8 mouse cellular contexts compared by ENCODE assay signal in genomic region chr16:77015380-77016346, GRCm38 (mm10). TPM values are rescaled to one million over a fixed set of nuclear protein-coding genes. Genes with fewer than 3 reads are reported as not detected.
A peak's percentile ranks its signal among the peaks of the same experiment; 100 is the strongest.
DNase-seq lines count a peak whose midpoint lies in the region; ATAC-seq lines count a peak whose summit lies in the region.

No protein-coding gene starts in this region.

- H3K9ac ChIP-seq in kidney, embryonic 16.5 days (replicated peaks; ENCODE audit: low read length), result no peak overlapping the region
- no peak overlapping the region for H3K9ac ChIP-seq in embryonic facial prominence, embryonic 14.5 days (ENCODE audit: low read depth, low read length)

- 58% methylated on average over 4 of the region's 4 CpGs for WGBS in kidney, embryonic 16.5 days
- WGBS in embryonic facial prominence, embryonic 14.5 days, result 48% methylated on average over 4 of the region's 4 CpGs
- 68% methylated on average over 4 of the region's 4 CpGs for WGBS in limb, embryonic 10.5 days

- no peaks in the 10 kb centered on the region for H3K9me3 ChIP-seq in kidney, embryonic 16.5 days (ENCODE audit: low read length)
- no peaks in the 10 kb centered on the region for H3K9me3 ChIP-seq in embryonic facial prominence, embryonic 14.5 days (ENCODE audit: control insufficient read depth, low read length)
- no peaks in the 10 kb centered on the region for H3K9me3 ChIP-seq in limb, embryonic 10.5 days (replicated peaks)

- no peak for DNase-seq in kidney, postnatal 14 days
- DNase-seq in embryonic facial prominence, embryonic 14.5 days (ENCODE audit: low spot score), result no peak
- DNase-seq in limb, embryonic 10.5 days (ENCODE audit: low spot score), result no peak
- peak; percentile 67 for DNase-seq in naive thymus-derived CD4-positive, alpha-beta T cell, adult 2 months (ENCODE audit: low read depth)
- DNase-seq in cerebellum, adult 18-20 months, result no peak
- no peak for DNase-seq in ovary, adult 18-20 months (ENCODE audit: low spot score)
- no peak for DNase-seq in cerebellum, postnatal 10 days

- peaks cover 31% of the 10 kb centered on the region for H3K4me1 ChIP-seq in kidney, embryonic 16.5 days (ENCODE audit: insufficient read depth, low read length)
- peaks cover 24% of the 10 kb centered on the region for H3K4me1 ChIP-seq in embryonic facial prominence, embryonic 14.5 days (ENCODE audit: control insufficient read depth, insufficient read depth, low read length)
- peaks cover 35% of the 10 kb centered on the region for H3K4me1 ChIP-seq in limb, embryonic 10.5 days

- H3K4me3 ChIP-seq in kidney, embryonic 16.5 days (ENCODE audit: low read length), result peak overlapping the region; percentile 79
- peak overlapping the region; percentile 91 for H3K4me3 ChIP-seq in embryonic facial prominence, embryonic 14.5 days (ENCODE audit: low read depth, low read length)
- H3K4me3 ChIP-seq in limb, embryonic 10.5 days, result peak overlapping the region; percentile 85

- H3K36me3 ChIP-seq in kidney, embryonic 16.5 days (ENCODE audit: insufficient read depth, low read length), result no peaks in the 10 kb centered on the region
- H3K36me3 ChIP-seq in embryonic facial prominence, embryonic 14.5 days (ENCODE audit: control insufficient read depth, insufficient read depth, low read length), result no peaks in the 10 kb centered on the region
- no peaks in the 10 kb centered on the region for H3K36me3 ChIP-seq in limb, embryonic 10.5 days

- H3K27me3 ChIP-seq in kidney, embryonic 16.5 days (ENCODE audit: insufficient read depth, low read length), result no peaks in the 10 kb centered on the region
- no peaks in the 10 kb centered on the region for H3K27me3 ChIP-seq in embryonic facial prominence, embryonic 14.5 days (replicated peaks; ENCODE audit: control insufficient read depth, insufficient read depth, low read length)
- no peaks in the 10 kb centered on the region for H3K27me3 ChIP-seq in limb, embryonic 10.5 days (ENCODE audit: low read depth, poor library complexity, severe bottlenecking)

- no peak for ATAC-seq in kidney, embryonic 16.5 days (ENCODE audit: low FRiP score, low TSS enrichment)
- ATAC-seq in embryonic facial prominence, embryonic 14.5 days (ENCODE audit: low read depth), result no peak

- H3K27ac ChIP-seq in kidney, embryonic 16.5 days (ENCODE audit: low read length), result no peak overlapping the region
- H3K27ac ChIP-seq in embryonic facial prominence, embryonic 14.5 days (replicated peaks; ENCODE audit: low read depth, low read length), result no peak overlapping the region
- H3K27ac ChIP-seq in limb, embryonic 10.5 days, result no peak overlapping the region

- peak overlapping the region; percentile 81 for H3K4me2 ChIP-seq in kidney, embryonic 16.5 days (replicated peaks; ENCODE audit: low read depth, low read length)
- H3K4me2 ChIP-seq in embryonic facial prominence, embryonic 14.5 days (ENCODE audit: low read depth, low read length), result peak overlapping the region; percentile 69

RNA-seq across cellular contexts. Expression of gene Usp25, which starts 2.2 kb away (rescaled TPM):
- polyA plus RNA-seq in kidney, embryonic 16.5 days (2015; fragmentation: Nextera tagmentation; extraction: Ambion mirVana), result 10.8 and 20.1 TPM in 2 replicates
- 24.4 and 25.3 TPM in 2 replicates for polyA plus RNA-seq in embryonic facial prominence, embryonic 14.5 days (2014; fragmentation: Nextera tagmentation; extraction: Ambion mirVana)
- polyA plus RNA-seq in limb, embryonic 10.5 days (2016; fragmentation: Nextera tagmentation; extraction: Ambion mirVana), result 17.1 and 17.2 TPM in 2 replicates
